Mouse (Mus musculus) bone marrow, adult 2 months (tissue): ENCODE data around the gene Pde5a. TPM values are rescaled to one million over a fixed set of nuclear protein-coding genes. Genes with fewer than 3 reads are reported as not detected.

ENCODE experiments used
- H3K27ac ChIP-seq: fragments of 200-500 bp; 2 replicates; pipeline ENCODE4 v1.5.1; 2012; ENCODE audit warnings: low read depth, mild to moderate bottlenecking, control low read depth, inconsistent platforms, low read length; ENCODE audit not compliant: control insufficient read depth, poor library complexity, insufficient read depth
- H3K4me1 ChIP-seq: fragments of 200-500 bp; 2 replicates; pipeline ENCODE4 v1.6.1; 2011; ENCODE audit warnings: low read length; ENCODE audit not compliant: control insufficient read depth, insufficient read depth
- H3K4me3 ChIP-seq: fragments of 200-500 bp; replicated peaks from 2 replicates; pipeline ENCODE3; 2011; ENCODE audit warnings: mild to moderate bottlenecking, low read depth, low read length, control low read depth; ENCODE audit not compliant: control insufficient read depth
- CTCF ChIP-seq: fragments of 200-500 bp; IDR thresholded peaks from 2 replicates; pipeline ENCODE4 v1.5.1; 2011; ENCODE audit warnings: low read length, control low read depth; ENCODE audit not compliant: control insufficient read depth, insufficient read depth
- POLR2A ChIP-seq: fragments of 200-500 bp; IDR thresholded peaks from 2 replicates; pipeline ENCODE4 v1.6.1; 2011; ENCODE audit warnings: low read depth, mild to moderate bottlenecking, control low read depth, low read length, borderline replicate concordance; ENCODE audit not compliant: control insufficient read depth
- WGBS: fragments of 180-500 bp; shearing (Covaris S2); methylation state at CpG from one replicate; pipeline ENCODE4 v1.1.7; 2018; 5-methylcytosine and 5-hydroxymethylcytosine counted together
- polyA plus RNA-seq: library from polyadenylated mRNA; stranded (reverse); fragments of >200 nt; gene quantifications from 2 replicates; pipeline ENCODE4 v1.2.4, GENCODE M21; 2011; ENCODE audit warnings: low replicate concordance; ENCODE audit not compliant: missing spikeins, insufficient read depth, insufficient read length

Pde5a gene
- polyA plus RNA-seq, 1 experiment, result 13.3 TPM

DNA sequence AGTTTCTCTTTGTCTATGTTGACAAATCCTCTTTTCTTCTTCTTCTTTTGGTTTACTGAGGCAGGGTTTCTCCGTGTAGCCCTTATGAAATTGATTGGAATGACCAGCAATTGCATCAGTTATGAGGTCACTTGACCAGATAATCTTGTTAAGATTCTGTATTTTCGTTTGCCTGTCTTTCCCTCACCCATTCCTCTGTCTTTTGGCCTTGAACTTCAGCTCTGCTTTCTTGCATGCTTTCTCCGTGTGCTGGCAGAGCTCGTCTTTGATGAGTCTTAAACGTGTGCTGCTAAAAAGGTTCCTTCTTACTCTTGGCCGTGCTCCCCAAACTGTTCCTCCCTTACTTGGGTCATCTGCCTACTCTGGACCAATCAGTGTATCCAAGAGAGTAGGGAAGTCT lies 5.6 kb downstream of the Pde5a start:
- no peak overlapping the region for H3K27ac ChIP-seq
- H3K4me1 ChIP-seq, result no peaks in the 10 kb centered on the region
- no peak overlapping the region for H3K4me3 ChIP-seq
- TF ChIP-seq CTCF, result no peak
- TF ChIP-seq POLR2A, result no peak
- 70% methylated on average over 6 of the region's 6 CpGs for WGBS

DNA sequence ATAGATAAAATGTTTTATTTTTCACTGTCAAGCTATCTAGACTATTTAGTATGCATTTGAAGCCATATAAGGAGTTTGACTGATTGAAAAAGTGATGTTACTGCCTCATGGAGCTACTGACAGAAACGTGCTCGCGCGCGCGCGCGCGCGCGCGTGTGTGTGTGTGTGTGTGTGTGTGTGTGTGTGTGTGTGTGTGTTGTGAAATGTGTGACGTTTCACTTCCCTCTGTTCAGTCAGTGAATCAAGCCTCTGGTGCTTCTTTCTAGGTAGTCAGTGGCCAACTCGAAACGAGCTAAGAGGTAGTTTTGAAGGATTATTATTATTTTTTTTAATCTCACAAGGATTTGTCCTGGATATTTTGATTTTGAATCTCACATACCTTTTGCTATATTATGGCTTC lies 10.7 kb downstream of the Pde5a start:
- TF ChIP-seq POLR2A (no peak), CTCF (no peak)
- Histone ChIP-seq H3K4me1 (no peaks in the 10 kb centered on the region), H3K4me3 (no peak overlapping the region), H3K27ac (no peak overlapping the region)
- 89% methylated on average over 15 of the region's 15 CpGs for WGBS

DNA sequence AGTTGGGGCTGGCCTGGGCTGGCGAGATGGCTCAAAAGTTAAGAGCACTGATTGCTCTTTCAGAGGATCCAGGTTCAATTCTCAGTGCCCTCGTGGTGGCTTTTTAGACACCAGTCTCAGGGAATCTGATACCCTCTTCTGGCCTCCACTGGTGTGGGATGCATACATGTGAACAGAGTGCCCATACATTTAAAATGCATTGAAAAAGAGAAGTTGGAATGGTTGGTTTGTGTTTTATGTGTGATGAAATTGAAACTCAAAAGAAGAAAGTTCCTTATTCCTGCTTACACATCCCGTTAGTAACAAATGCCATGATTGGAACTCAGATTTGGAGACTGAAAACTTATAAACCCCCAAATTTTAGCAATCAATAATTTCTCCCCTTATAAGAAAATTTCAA lies 15.5 kb downstream of the Pde5a start:
- Histone ChIP-seq H3K4me1 (no peaks in the 10 kb centered on the region), H3K27ac (no peak overlapping the region), H3K4me3 (no peak overlapping the region)
- WGBS, result 62% methylated on average over 3 of the region's 3 CpGs
- no peak for TF ChIP-seq POLR2A
- no peak for TF ChIP-seq CTCF

DNA sequence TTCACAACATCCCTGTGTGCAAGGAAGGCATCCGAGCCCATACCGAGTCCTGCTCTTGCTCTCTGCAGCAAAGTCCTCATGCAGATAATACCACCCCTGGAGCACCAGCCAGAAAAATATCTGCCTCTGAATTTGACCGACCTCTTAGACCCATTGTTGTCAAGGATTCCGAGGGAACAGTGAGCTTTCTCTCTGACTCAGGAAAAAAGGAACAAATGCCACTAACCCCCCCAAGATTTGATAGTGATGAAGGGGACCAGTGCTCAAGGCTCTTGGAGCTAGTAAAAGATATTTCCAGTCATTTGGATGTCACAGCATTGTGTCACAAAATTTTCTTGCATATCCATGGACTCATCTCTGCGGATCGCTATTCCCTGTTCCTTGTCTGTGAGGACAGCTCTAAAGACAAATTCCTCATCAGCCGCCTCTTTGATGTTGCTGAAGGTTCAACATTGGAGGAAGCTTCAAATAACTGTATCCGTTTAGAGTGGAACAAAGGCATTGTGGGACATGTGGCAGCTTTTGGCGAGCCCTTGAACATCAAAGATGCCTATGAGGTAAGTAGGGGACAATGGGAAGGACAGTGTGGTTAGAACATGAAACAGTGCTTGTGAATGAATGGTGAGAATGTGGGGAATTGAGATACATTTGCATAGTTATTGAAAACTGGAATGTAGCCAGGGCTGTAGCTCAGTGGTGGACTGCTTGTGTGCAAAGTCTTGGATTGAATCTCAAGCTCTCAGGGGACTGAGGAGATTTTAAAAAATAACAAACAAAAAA lies 19.4 kb downstream of the Pde5a start:
- WGBS, result 84% methylated on average over 9 of the region's 9 CpGs
- H3K4me1 ChIP-seq, result no peaks in the 10 kb centered on the region
- H3K27ac ChIP-seq, result no peak overlapping the region
- no peak for TF ChIP-seq CTCF
- no peak for TF ChIP-seq POLR2A
- H3K4me3 ChIP-seq, result no peak overlapping the region

- TF ChIP-seq POLR2A (no peak), CTCF (no peak)
- no peak overlapping the region for H3K27ac ChIP-seq
- no peak overlapping the region for H3K4me3 ChIP-seq
- WGBS, result 68% methylated on average over 8 of the region's 8 CpGs
- H3K4me1 ChIP-seq, result no peaks in the 10 kb centered on the region
Observed at GRCm38 (mm10) chr3:122763240-122763761, 34.6 kb downstream of the Pde5a start.

GRCm38 (mm10) chr3:122763768-122764167 lies 35.0 kb downstream of the Pde5a start:
- Histone ChIP-seq H3K4me1 (no peaks in the 10 kb centered on the region), H3K4me3 (no peak overlapping the region), H3K27ac (no peak overlapping the region)
- 50% methylated on average over 14 of the region's 14 CpGs for WGBS
- TF ChIP-seq POLR2A (no peak), CTCF (no peak)

DNA sequence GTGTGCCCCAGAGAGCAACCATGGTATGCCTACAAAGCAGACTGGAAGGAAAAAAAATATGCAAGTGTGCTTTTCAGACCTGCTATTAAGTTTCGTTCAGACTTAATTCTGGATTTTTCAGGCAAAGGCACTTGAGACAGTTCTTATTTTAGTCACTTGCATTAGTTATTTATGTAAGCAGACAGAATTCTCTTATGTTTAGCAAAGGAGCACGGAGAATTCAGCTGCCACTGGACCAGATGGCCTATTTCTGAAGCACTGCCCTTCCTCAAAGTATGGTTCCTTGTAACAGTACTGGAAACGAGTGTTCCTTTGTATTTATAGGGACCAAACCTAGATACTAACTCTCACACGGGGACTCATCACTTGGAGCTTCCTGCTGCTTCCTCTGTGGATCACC lies 38.2 kb downstream of the Pde5a start:
- Histone ChIP-seq H3K27ac (no peak overlapping the region), H3K4me3 (no peak overlapping the region), H3K4me1 (no peaks in the 10 kb centered on the region)
- TF ChIP-seq CTCF (no peak), POLR2A (no peak)
- 60% methylated on average over 4 of the region's 4 CpGs for WGBS

GRCm38 (mm10) chr3:122767841-122768240 lies 39.1 kb downstream of the Pde5a start:
- Histone ChIP-seq H3K4me3 (no peak overlapping the region), H3K4me1 (no peaks in the 10 kb centered on the region), H3K27ac (no peak overlapping the region)
- no peak for TF ChIP-seq CTCF
- no peak for TF ChIP-seq POLR2A
- WGBS, result 35% methylated on average over 5 of the region's 5 CpGs
